Mouse (Mus musculus) natural killer cell, adult 2 months (primary cell): ENCODE results near the gene Nlrx1.
"Not testable (repeated sequence)": the region's sequence is repeated elsewhere in the genome, so short reads cannot be mapped to it uniquely, and the experiment has no call there.

ENCODE experiments used
- DNase-seq, 2 experiments: peaks; one replicate each; pipeline ENCODE4 v3.0.0; 2022; ENCODE audit warnings: low spot score in 2 of 2

Gene Nlrx1

DNA sequence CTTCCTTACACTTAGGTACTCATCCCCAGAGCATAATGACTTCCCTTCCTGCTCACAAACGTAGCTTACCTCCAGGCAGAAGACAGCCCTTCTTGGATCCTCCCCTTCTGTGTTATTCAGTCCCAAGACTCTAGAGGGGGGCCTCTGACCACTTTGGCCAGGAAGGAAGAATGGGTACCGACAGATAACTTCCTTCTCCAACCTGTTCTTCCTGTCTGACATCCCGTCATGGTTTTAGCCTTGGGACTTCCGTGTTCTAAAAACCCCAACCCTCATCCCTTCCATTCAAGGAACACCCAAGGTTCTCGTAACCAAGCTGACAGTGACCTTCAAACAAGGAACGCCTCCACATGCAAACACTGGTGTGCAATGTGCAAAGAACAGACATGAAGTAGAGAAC is at the start of gene Nlrx1:
TSS of gene Nlrx1 (minus strand) at position 168 of the 400 bp plus-strand sequence.
- DNase-seq = peak in 1 of 2 experiments; percentile 18

DNA sequence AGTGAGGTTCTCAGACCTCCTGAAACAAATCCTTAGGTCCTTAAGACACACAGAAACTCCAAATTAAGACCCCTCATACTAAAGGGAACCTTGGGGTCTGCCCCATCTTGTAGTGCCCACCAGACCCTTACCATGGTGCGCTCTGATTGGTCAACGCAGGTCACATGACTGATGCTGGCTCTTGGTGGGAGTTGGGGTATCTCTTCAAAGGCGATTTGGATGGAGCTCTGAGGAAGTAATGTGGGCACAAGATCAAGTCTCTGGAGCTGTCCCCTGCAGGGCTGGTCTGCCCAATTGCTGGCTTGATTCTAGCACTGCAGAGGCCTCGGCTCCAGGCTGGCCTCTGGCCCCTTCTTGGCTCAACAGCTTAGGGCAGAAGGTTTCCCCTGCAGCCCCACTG is 49.1 kb upstream of the Nlrx1 start:
- DNase-seq = no peak

DNA sequence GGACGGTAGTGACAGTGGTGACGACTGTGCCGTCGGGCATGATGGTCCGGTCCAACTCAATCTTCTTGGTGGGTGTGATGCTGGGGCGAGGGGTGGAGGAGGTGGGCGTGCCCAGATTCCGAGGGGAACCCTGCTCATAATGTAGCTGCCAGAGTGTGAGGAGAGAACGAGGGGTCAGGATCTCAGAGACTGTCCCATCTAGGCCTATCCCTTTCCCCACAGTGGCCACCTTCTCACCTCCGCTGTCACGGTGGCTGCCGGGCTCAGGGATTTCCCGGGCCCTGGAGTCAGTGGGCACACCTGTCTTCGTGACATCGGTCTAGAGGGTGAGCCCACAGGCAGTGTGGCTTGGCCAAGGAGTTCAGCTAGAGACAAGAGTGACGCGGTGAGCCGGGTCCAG is 46.5 kb upstream of the Nlrx1 start:
- DNase-seq = no peak

DNA sequence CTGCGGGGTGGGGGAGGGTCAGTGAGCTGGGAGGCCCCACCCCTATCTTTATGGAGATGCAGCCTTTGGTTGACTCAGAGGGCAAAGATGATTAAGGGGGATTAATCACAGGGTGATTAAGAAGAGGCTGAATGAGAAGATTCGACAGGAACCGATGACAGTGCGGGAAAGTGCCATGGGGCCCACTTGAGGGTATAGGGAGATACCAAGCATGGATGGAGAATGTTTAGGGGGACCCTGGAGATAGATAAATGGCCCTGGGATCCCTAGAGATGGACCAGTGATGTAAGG is 45.8 kb upstream of the Nlrx1 start:
- DNase-seq = no peak

DNA sequence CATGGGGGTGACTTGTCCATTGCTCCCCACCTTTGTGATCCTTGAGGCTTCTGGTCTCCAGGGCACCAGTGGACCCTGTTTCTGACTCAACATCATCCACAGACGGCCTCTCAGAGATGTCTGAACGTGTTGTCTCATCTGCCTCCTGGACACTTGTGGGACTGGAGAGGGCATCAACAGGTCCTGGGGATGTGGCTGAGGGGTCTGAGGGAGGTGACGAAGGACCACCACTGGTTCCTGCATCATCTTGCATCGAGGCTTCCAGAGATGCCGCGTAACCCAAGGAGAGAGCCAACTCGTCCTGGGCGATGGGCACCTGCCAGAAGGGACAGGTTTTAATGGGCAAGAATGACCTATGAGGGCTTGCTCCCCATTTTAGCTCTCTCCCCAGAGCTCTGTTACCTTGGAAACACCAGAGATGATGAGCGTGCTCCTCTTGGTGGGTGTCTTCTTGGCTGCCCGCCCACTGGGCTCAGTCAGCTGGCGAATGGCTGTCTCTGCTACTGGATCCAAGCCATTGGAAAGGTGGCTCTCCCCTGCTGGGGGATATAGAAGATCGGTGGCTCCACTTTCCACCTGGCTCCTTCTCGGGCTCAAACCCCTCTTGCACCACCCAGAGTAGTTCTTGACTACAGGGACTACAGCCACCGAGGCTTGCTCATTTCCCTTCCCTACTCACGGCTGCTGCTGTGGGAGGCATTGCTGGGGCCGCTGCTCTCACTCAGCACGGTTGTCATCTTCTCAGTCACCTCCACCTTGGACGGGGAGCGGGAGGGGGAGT is 45.3 kb upstream of the Nlrx1 start:
- DNase-seq = no peak

DNA sequence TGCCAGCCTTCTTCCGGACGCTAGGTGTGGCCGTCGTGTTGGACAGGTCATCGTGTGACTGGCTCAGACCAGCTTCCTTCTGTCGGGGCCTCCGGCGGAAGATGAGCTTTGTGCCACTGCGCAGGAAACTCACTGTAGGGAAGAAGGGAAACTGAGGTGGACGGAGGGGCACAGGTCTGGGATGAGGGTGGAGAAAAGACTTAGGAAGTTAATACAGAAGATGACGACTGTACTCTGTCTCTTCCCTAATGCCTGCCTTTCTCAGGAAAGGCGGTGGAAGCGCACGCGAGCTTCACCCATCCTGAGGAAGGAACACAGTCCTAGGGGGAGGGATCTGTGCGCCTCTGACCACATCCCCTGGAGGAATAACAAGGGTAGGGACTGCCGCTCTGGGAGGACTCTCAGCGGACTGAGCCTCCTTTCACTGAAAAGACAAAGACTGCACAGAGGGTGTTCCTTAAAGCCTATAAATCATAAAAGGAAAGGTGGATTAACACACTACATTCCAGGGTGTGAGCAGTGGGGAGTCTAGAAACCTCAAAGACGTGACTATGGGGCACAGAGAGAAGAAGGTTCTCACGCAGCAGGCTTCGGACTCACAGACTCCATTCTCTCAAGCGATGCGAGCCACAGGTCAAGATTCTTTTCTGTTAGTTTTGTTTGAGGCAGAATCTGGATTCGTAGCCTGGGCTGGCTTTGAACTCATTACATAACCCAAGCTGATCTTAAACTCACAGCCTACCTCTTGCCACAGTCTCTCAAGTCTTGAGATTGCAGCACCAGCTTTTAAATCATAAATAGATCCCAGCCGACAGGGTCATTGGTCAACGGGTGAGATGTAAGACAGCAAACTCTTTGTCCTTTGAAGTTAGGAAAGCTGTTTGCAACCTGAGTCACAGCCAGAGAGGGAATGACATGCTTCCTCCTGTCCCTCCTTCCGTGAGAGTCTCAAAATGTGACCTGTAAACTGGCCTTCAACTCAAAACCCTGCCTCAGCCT is 43.0 kb upstream of the Nlrx1 start:
- DNase-seq = no peak

DNA sequence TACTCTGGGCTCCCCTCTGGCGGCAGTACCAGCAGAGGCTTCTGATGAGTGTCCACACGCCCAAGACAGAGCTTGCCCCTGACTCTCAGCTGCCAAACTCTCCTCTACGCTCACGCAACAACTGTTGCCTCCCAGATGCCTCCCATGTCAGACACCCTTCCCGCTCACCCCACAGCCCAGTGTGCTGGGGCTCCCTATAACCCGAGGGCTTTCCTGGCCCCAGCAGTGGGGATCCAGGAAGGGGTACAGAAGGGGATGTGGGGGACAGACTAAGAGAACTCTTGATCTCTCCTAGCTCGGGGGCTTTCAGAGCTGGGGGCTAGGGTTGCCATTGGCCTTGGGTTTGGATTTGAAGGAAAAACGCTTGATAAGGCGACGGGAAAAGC is 42.3 kb upstream of the Nlrx1 start:
- DNase-seq = no peak

DNA sequence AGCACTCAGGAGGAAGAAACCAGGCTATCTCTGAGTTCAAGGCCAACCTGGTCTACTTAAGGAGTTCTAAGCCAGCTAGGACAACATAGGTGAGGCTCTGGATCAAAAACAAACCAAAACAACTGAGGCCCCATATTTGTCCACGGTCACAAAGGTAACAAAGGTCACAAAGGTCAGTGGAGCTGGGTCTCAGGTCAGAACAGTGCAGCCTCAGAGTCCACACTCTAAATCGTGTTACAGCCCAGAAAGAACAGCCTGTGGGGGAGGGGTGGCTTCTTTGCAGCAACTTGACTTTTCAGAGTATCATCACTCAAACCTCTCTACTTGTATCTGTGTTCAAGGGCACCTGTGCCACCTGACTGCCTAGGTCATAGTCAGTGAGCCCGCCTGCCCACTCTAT is 41.4 kb upstream of the Nlrx1 start:
- DNase-seq = no peak

DNA sequence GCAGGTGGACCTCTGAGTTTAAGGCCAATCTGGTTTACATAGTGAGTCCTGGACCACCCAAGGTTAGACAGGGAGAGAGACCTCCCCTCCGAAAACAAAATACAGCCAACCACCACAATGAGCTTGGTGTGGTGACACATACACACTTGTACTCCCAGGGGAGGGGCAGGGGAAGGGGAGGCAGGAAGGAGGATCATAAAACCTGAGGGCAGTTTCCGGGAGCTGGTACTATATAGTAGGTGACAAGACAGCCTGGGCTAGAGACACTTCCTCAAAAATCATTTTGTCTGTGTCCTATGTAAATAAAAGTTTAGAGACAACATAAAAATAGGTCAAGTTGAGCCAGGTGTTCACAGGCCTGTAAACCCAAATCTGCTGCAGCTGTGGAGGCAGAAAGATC is 38.8 kb upstream of the Nlrx1 start:
- DNase-seq = peak in 1 of 2 experiments; percentile 39

DNA sequence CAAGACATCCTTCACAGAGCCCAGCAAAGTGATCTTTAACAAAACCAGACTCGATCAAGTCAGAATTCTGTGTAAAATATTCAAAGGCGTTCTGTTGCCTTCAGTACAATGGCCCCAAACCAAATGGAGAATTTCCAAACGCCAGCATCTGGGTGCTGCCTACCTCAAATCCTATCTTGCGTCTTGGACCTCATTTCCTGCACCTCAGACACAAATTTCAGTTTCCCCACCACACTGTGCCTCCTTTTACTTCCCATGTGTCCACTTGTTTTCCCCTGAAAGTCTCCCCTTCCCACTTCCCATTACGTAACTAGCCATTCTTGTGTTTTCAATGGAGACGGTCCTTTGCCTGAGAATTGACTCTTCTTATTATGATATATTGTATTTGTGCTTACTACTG is 38.1 kb upstream of the Nlrx1 start:
- no peak for DNase-seq

DNA sequence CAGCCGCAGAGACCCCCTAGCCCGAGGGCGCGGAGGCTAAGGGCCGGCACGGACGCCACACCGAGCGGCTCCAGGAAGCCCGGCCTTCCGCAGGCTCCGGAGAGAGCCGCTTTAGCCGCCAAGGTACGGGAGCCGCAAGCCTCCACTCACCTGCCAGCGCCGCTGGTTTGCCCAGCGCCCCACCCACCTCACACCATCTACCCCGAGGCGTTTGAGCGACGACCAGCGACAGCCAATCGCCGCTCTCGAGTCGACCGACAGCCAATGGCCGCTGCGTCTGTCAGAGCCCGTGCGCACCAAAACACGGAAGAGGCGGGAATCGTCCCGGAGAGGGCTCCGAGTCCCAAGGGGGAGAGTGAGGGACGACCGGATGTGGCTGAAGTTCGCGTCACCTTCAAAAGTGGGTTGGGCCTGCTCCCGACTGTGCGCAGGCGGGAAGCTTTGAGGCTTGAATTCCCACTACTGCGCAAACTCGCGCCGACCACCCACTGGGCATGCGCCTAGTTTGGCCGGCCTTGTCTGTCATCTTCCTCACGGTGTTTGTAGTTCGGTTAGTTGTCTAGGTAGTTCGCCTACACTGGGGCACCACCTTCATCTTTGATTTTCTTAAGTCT is 37.2 kb upstream of the Nlrx1 start, which contains the start of gene Hinfp:
TSS of gene Hinfp (minus strand) at position 206 of the 614 bp plus-strand sequence.
- peak; percentile 98 to 99 for DNase-seq

DNA sequence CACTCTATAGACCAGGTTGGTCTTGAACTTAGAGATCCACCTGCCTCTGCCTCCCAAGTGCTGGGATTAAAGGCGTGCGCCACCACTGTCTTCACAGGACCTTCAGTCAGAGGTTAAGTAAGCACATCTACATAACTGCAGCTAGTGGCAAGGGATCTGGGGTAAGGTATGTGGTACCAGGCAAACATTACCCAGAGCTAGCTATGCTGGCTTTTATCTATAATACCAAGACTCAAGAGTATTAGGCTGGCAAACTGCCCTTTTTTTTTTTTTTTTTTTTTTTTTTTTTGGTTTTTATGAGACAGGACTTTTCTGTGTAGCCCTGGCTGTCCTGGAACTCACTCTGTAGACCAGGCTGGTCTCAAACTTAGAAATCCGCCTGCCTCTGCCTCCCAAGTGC is 31.6 kb upstream of the Nlrx1 start:
- DNase-seq = not testable (repeated sequence)

DNA sequence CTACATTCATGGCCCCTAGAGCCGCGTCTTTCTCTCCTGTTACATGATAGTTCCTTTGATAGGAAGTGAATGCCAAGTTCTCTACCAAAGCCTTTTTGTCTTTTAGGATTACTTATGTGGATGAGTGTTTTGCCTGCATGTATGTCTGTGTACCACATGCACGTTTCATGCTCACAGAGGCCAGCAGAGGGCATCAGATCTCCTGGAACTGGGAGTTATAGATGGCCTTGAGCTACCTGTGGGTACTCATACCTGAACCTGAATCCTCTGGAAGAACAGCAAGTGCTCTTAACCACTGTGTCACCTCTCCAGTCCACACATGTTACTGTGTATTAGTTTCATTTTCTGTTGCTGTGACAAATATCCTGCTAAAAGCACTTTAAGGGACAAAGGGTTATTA is 24.1 kb upstream of the Nlrx1 start:
- DNase-seq = peak; percentile 20 to 52

DNA sequence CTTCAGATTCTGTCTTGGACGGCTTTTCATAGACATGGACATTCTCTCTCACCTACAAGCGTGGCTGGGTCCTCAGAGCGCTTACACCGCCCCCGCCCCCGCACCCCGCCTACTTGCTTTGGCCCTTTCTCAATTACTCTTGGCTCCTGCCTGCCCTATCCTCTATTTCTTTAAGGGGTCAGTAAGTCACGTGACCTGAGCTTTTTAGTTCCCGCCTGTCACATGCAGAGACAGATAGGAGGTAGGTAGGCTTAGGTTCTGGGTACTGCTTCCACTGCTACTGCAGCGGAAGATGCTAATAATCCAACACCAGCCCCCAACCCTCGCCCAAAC is 20.5 kb upstream of the Nlrx1 start:
- DNase-seq = no peak

DNA sequence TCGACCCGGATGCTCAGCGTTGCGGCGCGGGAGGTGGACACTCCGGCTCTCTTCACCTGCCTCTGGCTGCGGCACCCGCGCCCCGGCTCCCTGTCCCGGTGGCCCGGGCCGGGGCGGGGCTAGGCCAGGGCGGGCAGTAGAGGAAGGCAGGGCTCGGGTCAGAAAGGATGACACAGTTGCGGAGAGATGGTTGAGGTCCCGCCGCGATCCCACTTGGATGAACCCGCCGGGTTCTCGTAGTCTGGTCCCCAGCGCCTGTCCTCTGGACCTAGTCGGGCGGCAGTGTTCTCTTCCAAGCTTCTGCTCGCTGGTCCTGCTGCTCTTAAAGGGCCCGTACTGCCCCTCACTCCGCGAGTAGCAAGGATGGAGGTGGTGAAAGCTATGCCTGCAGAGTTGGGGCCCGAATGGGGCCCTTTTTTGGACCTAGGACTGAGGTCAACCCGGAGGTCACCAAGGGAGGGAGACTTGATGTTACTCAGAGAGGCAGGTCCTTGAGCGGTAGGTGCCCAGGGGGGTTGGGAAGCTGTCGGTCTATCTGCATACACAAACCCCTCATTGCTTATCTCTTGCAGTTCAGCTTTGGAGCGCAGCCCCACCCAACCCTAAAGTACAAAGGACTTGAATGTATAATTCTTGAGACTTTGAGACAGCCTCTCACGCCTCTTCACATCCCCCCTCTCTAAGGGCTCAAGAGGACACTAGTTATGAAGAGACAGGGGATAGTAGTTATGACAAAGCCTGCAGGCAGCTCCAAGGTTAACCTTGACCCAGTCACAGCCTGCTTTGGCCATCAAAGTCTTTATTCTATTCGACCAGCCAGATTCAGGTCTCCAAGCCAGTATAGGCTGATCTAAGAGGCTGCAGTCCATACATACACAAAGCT is 19.9 kb upstream of the Nlrx1 start, which contains the start of gene Abcg4:
TSS of gene Abcg4 (minus strand) at position 540 of the 883 bp plus-strand sequence.
- peak in 1 of 2 experiments; percentile 6 for DNase-seq

DNA sequence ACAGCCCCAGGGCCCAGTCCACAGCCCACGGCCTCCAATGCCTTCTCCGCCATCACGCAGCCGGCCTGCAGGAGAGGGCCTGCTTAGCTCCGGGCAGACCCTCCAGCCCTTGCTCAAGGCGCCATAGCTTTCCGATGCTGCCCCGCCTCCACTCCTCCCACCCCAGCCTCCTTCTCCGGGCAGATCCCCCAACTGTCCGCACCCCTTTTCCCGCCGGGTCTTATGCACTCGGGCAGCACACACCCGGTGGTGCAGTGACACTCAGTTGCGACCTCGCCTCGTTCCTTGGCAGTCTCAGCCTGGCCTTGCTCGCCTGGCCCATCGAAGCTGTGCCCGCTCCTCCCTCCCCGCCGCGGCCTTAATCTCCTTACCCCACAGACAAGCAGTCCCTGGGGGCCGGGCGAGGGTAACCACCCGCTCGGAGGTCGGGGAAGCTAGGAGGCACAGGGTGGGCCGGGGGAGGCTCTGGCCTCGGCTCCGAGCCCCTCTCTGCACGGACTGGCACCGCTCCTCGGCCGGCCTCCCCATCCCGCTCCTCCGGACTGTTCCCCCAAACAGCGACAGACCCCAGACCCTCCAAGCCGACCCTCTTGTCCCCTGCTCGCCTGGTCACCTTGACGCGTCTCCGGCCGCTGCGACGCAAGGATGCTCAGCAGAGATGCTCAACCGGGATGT is 19.1 kb upstream of the Nlrx1 start:
- DNase-seq = peak in 1 of 2 experiments; percentile 7

DNA sequence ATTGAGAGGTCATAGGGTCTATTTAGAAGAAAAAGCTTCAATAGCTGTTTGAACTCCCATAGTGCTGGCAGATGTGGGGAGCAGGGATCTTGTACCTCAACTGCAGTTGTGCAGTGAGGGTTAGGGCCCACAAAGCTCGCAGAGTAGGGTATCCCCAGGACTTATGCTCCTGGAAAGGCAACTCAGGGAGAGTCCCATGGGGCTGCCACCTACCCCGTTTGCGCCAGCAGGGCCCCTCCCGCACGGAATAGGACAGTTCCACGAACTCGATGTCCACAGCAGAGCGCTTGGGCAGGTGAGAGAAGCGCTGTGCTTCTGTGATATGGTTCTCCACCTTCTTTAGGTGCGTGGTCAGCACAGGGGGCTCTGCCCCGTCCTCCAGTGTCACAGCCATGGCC is 18.6 kb upstream of the Nlrx1 start:
- DNase-seq = no peak

DNA sequence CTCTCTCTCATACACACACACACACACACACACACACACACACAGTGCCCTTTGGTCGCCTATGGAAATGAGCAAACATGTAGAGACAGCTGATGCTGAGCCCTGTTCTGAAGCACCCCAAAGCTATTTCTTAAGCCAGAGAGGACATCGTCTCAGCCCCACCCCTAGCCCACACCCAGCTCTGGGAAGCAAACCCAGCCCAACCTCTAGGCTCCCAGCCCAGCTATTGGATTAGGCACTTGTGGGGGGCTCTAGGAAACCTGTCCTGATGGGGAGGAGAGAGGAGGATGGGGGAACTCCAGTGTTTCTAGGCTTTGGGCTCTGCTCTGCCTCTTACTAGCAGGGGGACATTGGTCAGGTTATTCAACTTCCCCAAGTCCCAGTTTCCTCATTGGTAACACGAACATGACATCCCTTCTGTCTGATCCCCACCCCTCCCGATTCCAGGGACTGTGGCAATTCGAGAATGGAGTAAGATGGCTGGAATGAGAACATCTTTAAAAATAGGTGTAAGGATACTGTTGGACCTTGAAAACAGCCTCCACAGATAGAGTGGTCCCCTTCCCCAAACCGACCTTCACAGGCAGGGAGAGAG is 18.0 kb upstream of the Nlrx1 start:
- no peak for DNase-seq

DNA sequence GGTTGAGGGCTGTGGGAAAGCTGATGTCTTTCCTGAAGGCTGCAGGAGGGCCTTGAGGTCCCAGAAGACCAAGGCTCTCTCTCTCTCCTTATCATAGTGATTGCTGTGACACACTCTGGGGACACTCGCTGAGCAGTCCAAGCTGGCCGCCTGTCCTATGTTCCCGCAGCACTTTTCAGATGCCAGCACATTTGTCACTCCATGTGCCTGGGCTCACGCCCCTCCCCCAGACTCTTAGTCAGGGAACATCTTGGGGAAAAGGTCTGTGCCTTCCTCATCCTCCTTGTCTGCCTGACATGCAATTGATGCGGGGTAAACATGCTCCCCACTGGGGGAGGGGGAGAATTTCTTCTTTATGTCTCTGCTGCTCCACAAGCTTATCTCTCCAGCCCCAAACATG is 14.8 kb upstream of the Nlrx1 start:
- no peak for DNase-seq

DNA sequence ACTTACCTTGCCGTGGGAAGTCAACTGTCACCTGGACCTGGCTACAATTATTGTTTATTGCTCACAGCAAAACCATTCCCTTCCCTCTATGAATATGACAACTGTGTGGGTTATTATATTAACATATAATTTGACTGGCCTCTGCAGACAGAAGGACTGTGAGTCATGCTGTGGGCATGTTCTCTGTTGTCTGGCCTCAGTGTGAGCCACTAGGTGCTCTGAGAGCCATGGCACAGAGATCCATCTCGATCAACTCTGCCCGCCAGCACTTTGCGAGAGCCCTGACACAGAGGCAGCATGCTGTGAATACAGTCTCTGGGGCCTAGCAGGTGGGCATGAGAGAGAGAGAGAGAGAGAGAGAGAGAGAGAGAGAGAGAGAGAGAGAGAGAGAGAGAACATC is 1.6 kb upstream of the Nlrx1 start:
- no peak for DNase-seq
